Mouse (Mus musculus): ENCODE measurements around the gene Snrnp25. TPM values are rescaled to one million over a fixed set of nuclear protein-coding genes. Genes with fewer than 3 reads are reported as not detected.
A peak's percentile ranks its signal among the peaks of the same experiment; 100 is the strongest.

Gene Snrnp25
- polyA plus RNA-seq, 1 experiment = 31.5 TPM

- DNase-seq (ENCODE audit: low spot score) = no peak
Measured at GRCm38 (mm10) chr11:32224468-32225139, 19.4 kb downstream of the Snrnp25 start.

GRCm38 (mm10) chr11:32225222-32226104 lies 20.2 kb downstream of the Snrnp25 start:
- no peak for DNase-seq (ENCODE audit: low spot score)

- DNase-seq (ENCODE audit: low spot score) = peak; percentile 80
Measured at GRCm38 (mm10) chr11:32226124-32226871, 21.1 kb downstream of the Snrnp25 start, which contains the start of gene Mpg. TSS of gene Mpg (plus strand) at chr11:32226505.

- DNase-seq (ENCODE audit: low spot score) = no peak
Measured at GRCm38 (mm10) chr11:32227041-32227440, 21.8 kb downstream of the Snrnp25 start.

- DNase-seq (ENCODE audit: low spot score) = no peak
Measured at GRCm38 (mm10) chr11:32227555-32227954, 22.3 kb downstream of the Snrnp25 start.

- no peak for DNase-seq (ENCODE audit: low spot score)
Measured at GRCm38 (mm10) chr11:32228292-32228845, 23.2 kb downstream of the Snrnp25 start.

GRCm38 (mm10) chr11:32230220-32230619 lies 25.0 kb downstream of the Snrnp25 start:
- DNase-seq (ENCODE audit: low spot score) = no peak

GRCm38 (mm10) chr11:32231125-32231524 lies 25.9 kb downstream of the Snrnp25 start:
- DNase-seq (ENCODE audit: low spot score) = no peak

GRCm38 (mm10) chr11:32232848-32233247 lies 27.6 kb downstream of the Snrnp25 start:
- no peak for DNase-seq (ENCODE audit: low spot score)

GRCm38 (mm10) chr11:32233895-32234294 lies 28.7 kb downstream of the Snrnp25 start:
- DNase-seq (ENCODE audit: low spot score) = no peak

- no peak for DNase-seq (ENCODE audit: low spot score)
Measured at GRCm38 (mm10) chr11:32234816-32235485, 29.7 kb downstream of the Snrnp25 start.

GRCm38 (mm10) chr11:32235646-32236045 lies 30.4 kb downstream of the Snrnp25 start:
- DNase-seq (ENCODE audit: low spot score) = no peak

- no peak for DNase-seq (ENCODE audit: low spot score)
Measured at GRCm38 (mm10) chr11:32236132-32236531, 30.9 kb downstream of the Snrnp25 start.

- no peak for DNase-seq (ENCODE audit: low spot score)
Measured at GRCm38 (mm10) chr11:32236712-32237410, 31.6 kb downstream of the Snrnp25 start.

GRCm38 (mm10) chr11:32237411-32237795 lies 32.2 kb downstream of the Snrnp25 start:
- DNase-seq (ENCODE audit: low spot score) = no peak

GRCm38 (mm10) chr11:32238093-32238860 lies 33.1 kb downstream of the Snrnp25 start:
- peak; percentile 62 for DNase-seq (ENCODE audit: low spot score)

- no peak for DNase-seq (ENCODE audit: low spot score)
Measured at GRCm38 (mm10) chr11:32241391-32241790, 36.2 kb downstream of the Snrnp25 start.

- no peak for DNase-seq (ENCODE audit: low spot score)
Measured at GRCm38 (mm10) chr11:32242209-32242608, 37.0 kb downstream of the Snrnp25 start.

- no peak for DNase-seq (ENCODE audit: low spot score)
Measured at GRCm38 (mm10) chr11:32243205-32243955, 38.2 kb downstream of the Snrnp25 start.
